Mouse (Mus musculus): ENCODE data around the gene Acp4. TPM values are rescaled to one million over a fixed set of nuclear protein-coding genes. Genes with fewer than 3 reads are reported as not detected.
A peak's percentile ranks its signal among the peaks of the same experiment; 100 is the strongest.

The Acp4 gene
- polyA plus RNA-seq, 1 experiment from 2014 or later: not detected

GRCm38 (mm10) chr7:44280959-44281358, 23.8 kb upstream of the Acp4 start:
- no peak for ATAC-seq (ENCODE audit: insufficient read depth, low FRiP score, low read depth)
- WGBS: 60% methylated on average over 1 of the region's 1 CpGs
- H3K27me3 ChIP-seq (replicated peaks): no peaks in the 10 kb centered on the region
- no peaks in the 10 kb centered on the region for H3K36me3 ChIP-seq
- no peak overlapping the region for H3K4me3 ChIP-seq (replicated peaks)
- H3K4me1 ChIP-seq: no peaks in the 10 kb centered on the region
- H3K9me3 ChIP-seq: no peaks in the 10 kb centered on the region
- no peak overlapping the region for H3K9ac ChIP-seq
- H3K4me2 ChIP-seq: no peak overlapping the region
- H3K27ac ChIP-seq: no peak overlapping the region

- no peak overlapping the region for H3K9ac ChIP-seq
- no peak overlapping the region for H3K4me2 ChIP-seq
- H3K9me3 ChIP-seq: no peaks in the 10 kb centered on the region
- 44% methylated on average over 2 of the region's 2 CpGs for WGBS
- no peak overlapping the region for H3K27ac ChIP-seq
- H3K4me1 ChIP-seq: no peaks in the 10 kb centered on the region
- 0 out of 2 replicates have a peak, but pooled peaks cover 8% of the 10 kb centered on the region for H3K27me3 ChIP-seq (replicated peaks)
- no peaks in the 10 kb centered on the region for H3K36me3 ChIP-seq
- no peak for ATAC-seq (ENCODE audit: insufficient read depth, low FRiP score, low read depth)
- no peak overlapping the region for H3K4me3 ChIP-seq (replicated peaks)
These were observed 20.1 kb upstream of the Acp4 start for GRCm38 (mm10) chr7:44277250-44277622.

- no peak overlapping the region for H3K4me2 ChIP-seq
- H3K4me3 ChIP-seq (replicated peaks): no peak overlapping the region
- H3K4me1 ChIP-seq: no peaks in the 10 kb centered on the region
- no peaks in the 10 kb centered on the region for H3K9me3 ChIP-seq
- H3K27ac ChIP-seq: no peak overlapping the region
- WGBS: 63% methylated on average over 10 of the region's 10 CpGs
- ATAC-seq (ENCODE audit: insufficient read depth, low FRiP score, low read depth): no peak; the same call in 1 of the 2 replicates
- 0 out of 2 replicates have a peak, but pooled peaks cover 8% of the 10 kb centered on the region for H3K27me3 ChIP-seq (replicated peaks)
- no peak overlapping the region for H3K9ac ChIP-seq
- H3K36me3 ChIP-seq: no peaks in the 10 kb centered on the region
These were observed 19.5 kb upstream of the Acp4 start for GRCm38 (mm10) chr7:44276461-44277249.

- no peak for ATAC-seq (ENCODE audit: insufficient read depth, low FRiP score, low read depth)
- no peaks in the 10 kb centered on the region for H3K4me1 ChIP-seq
- no peaks in the 10 kb centered on the region for H3K36me3 ChIP-seq
- WGBS: 75% methylated on average over 3 of the region's 3 CpGs
- H3K9ac ChIP-seq: no peak overlapping the region
- H3K4me2 ChIP-seq: no peak overlapping the region
- H3K4me3 ChIP-seq (replicated peaks): no peak overlapping the region
- H3K27ac ChIP-seq: no peak overlapping the region
- H3K9me3 ChIP-seq: no peaks in the 10 kb centered on the region
- 0 out of 2 replicates have a peak, but pooled peaks cover 8% of the 10 kb centered on the region for H3K27me3 ChIP-seq (replicated peaks)
These were observed 18.4 kb upstream of the Acp4 start for GRCm38 (mm10) chr7:44275546-44275945.

GRCm38 (mm10) chr7:44274096-44274495, 16.9 kb upstream of the Acp4 start:
- Histone ChIP-seq H3K4me3 (replicated peaks) (no peak overlapping the region), H3K36me3 (no peaks in the 10 kb centered on the region), H3K27me3 (replicated peaks) (0 out of 2 replicates have a peak, but pooled peaks cover 8% of the 10 kb centered on the region), H3K9me3 (no peaks in the 10 kb centered on the region), H3K4me2 (no peak overlapping the region), H3K9ac (no peak overlapping the region), H3K4me1 (no peaks in the 10 kb centered on the region), H3K27ac (no peak overlapping the region)
- WGBS: 28% methylated on average over 11 of the region's 11 CpGs
- ATAC-seq (ENCODE audit: insufficient read depth, low FRiP score, low read depth): no peak

- Histone ChIP-seq H3K4me2 (no peak overlapping the region), H3K9ac (no peak overlapping the region), H3K27me3 (replicated peaks) (0 out of 2 replicates have a peak, but pooled peaks cover 8% of the 10 kb centered on the region), H3K27ac (no peak overlapping the region), H3K4me1 (no peaks in the 10 kb centered on the region), H3K36me3 (no peaks in the 10 kb centered on the region), H3K4me3 (replicated peaks) (no peak overlapping the region), H3K9me3 (no peaks in the 10 kb centered on the region)
- no peak for ATAC-seq (ENCODE audit: insufficient read depth, low FRiP score, low read depth)
- WGBS: 72% methylated on average over 7 of the region's 7 CpGs
These were observed 16.3 kb upstream of the Acp4 start for GRCm38 (mm10) chr7:44273446-44273845.

GRCm38 (mm10) chr7:44272546-44272945, 15.4 kb upstream of the Acp4 start:
- H3K27me3 ChIP-seq (replicated peaks): 0 out of 2 replicates have a peak, but pooled peaks cover 8% of the 10 kb centered on the region
- no peak overlapping the region for H3K4me2 ChIP-seq
- ATAC-seq (ENCODE audit: insufficient read depth, low FRiP score, low read depth): no peak
- H3K27ac ChIP-seq: no peak overlapping the region
- no peak overlapping the region for H3K4me3 ChIP-seq (replicated peaks)
- H3K36me3 ChIP-seq: no peaks in the 10 kb centered on the region
- no peaks in the 10 kb centered on the region for H3K9me3 ChIP-seq
- 91% methylated on average over 6 of the region's 7 CpGs for WGBS
- H3K9ac ChIP-seq: no peak overlapping the region
- no peaks in the 10 kb centered on the region for H3K4me1 ChIP-seq

GRCm38 (mm10) chr7:44271309-44271708, 14.1 kb upstream of the Acp4 start:
- no peak overlapping the region for H3K9ac ChIP-seq
- H3K36me3 ChIP-seq: no peaks in the 10 kb centered on the region
- H3K4me3 ChIP-seq (replicated peaks): no peak overlapping the region
- H3K27me3 ChIP-seq (replicated peaks): 0 out of 2 replicates have a peak, but pooled peaks cover 8% of the 10 kb centered on the region
- no peak for ATAC-seq (ENCODE audit: insufficient read depth, low FRiP score, low read depth)
- H3K9me3 ChIP-seq: no peaks in the 10 kb centered on the region
- no peak overlapping the region for H3K4me2 ChIP-seq
- no peak overlapping the region for H3K27ac ChIP-seq
- no peaks in the 10 kb centered on the region for H3K4me1 ChIP-seq
- 71% methylated on average over 2 of the region's 2 CpGs for WGBS

GRCm38 (mm10) chr7:44269397-44269796, 12.2 kb upstream of the Acp4 start:
- Histone ChIP-seq H3K4me1 (no peaks in the 10 kb centered on the region), H3K27ac (no peak overlapping the region), H3K9ac (no peak overlapping the region), H3K27me3 (replicated peaks) (0 out of 2 replicates have a peak, but pooled peaks cover 7% of the 10 kb centered on the region), H3K36me3 (no peaks in the 10 kb centered on the region), H3K4me2 (no peak overlapping the region), H3K9me3 (no peaks in the 10 kb centered on the region), H3K4me3 (replicated peaks) (no peak overlapping the region)
- no peak for ATAC-seq (ENCODE audit: insufficient read depth, low FRiP score, low read depth)
- 89% methylated on average over 2 of the region's 2 CpGs for WGBS

GRCm38 (mm10) chr7:44268117-44268516, 10.9 kb upstream of the Acp4 start:
- Histone ChIP-seq H3K9ac (no peak overlapping the region), H3K27me3 (replicated peaks) (peaks cover 5% of the 10 kb centered on the region; the same call in 1 of the 2 replicates), H3K9me3 (no peaks in the 10 kb centered on the region), H3K4me1 (peaks cover 3% of the 10 kb centered on the region), H3K4me3 (replicated peaks) (no peak overlapping the region), H3K27ac (no peak overlapping the region), H3K4me2 (no peak overlapping the region), H3K36me3 (no peaks in the 10 kb centered on the region)
- WGBS: 70% methylated on average over 11 of the region's 11 CpGs
- no peak for ATAC-seq (ENCODE audit: insufficient read depth, low FRiP score, low read depth)

- no peaks in the 10 kb centered on the region for H3K36me3 ChIP-seq
- no peaks in the 10 kb centered on the region for H3K9me3 ChIP-seq
- peak; percentile 81 for ATAC-seq (ENCODE audit: insufficient read depth, low FRiP score, low read depth)
- peak overlapping the region; percentile 11; the same call in 1 of the 2 replicates for H3K4me3 ChIP-seq (replicated peaks)
- H3K27me3 ChIP-seq (replicated peaks): peaks cover 6% of the 10 kb centered on the region; the same call in 1 of the 2 replicates
- peaks cover 6% of the 10 kb centered on the region for H3K4me1 ChIP-seq
- no peak overlapping the region for H3K27ac ChIP-seq
- peak overlapping the region; percentile 47 for H3K4me2 ChIP-seq
- H3K9ac ChIP-seq: no peak overlapping the region
- WGBS: 3% methylated on average over 34 of the region's 34 CpGs
These were observed 5.8 kb upstream of the Acp4 start for GRCm38 (mm10) chr7:44262791-44263643.

- Histone ChIP-seq H3K9me3 (no peaks in the 10 kb centered on the region), H3K4me3 (replicated peaks) (no peak within 1 kb of the TSS), H3K4me2 (no peak within 1 kb of the TSS), H3K27ac (no peak within 1 kb of the TSS), H3K36me3 (no peaks in the 10 kb centered on the region), H3K4me1 (peaks cover 6% of the 10 kb centered on the region), H3K9ac (no peak within 1 kb of the TSS), H3K27me3 (replicated peaks) (peaks cover 6% of the 10 kb centered on the region; the same call in 1 of the 2 replicates)
- ATAC-seq (ENCODE audit: insufficient read depth, low FRiP score, low read depth): no peak
- 52% methylated on average over 5 of the region's 5 CpGs for WGBS
These were observed 4.0 kb upstream of the Acp4 start, which contains the start of gene Gm15517 for GRCm38 (mm10) chr7:44261147-44261546. TSS of gene Gm15517 (plus strand) at chr7:44261447.
